Mouse (Mus musculus) layer of hippocampus, postnatal 10 days (tissue): ENCODE measurements at regions not wholly inside any gene's neighbourhood (a gene's known extent, or its start where the extent isn't known, plus 50 kb on each side); places are given as distances from the start of the nearest gene placed in this dataset.
"Not testable (repeated sequence)": the region's sequence is repeated elsewhere in the genome, so short reads cannot be mapped to it uniquely, and the experiment has no call there.

ENCODE experiments used
- DNase-seq, 2 experiments: peaks; one replicate each; pipeline ENCODE4 v3.0.0; 2021; ENCODE audit warnings: low spot score in 2 of 2

DNA sequence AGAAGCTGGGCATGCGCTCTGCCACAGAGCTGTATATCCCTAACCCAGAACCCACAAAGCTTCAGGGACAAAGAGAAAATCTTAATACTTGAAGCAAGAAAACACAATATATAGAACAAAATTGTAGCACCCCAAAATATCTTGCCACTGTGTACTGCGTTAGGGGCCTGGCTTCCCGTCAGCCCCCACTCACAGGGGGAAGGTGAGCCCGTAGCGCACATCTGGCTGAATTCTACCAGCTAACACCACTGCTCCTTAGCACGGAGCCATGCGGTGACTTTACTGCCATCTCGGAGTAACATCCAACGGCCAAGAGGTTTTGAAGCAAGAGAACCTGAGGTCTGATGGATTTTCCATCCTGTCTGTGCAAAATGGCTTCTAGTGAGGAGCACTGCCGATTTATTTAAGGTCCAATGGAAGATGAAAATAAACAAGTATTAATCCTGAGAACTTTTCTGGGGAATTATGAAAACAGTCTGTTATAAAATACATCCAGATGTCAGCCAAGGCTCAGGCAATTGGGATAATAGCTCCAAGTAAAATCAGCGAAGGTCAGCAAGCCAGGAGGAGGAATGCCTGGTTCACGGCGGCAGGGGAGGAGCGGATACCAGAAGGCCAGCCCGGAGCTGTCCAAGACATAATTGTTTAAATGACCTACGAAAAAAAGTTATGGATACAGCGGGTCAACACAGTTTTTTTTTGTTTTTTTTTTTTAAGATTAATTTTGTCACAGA is 170.0 kb upstream of the Zfp637 start:
- DNase-seq: no peak

GRCm38 (mm10) chr6:117675059-117675800 is 165.8 kb upstream of the Zfp637 start:
- peak; percentile 32 to 37 for DNase-seq

DNA sequence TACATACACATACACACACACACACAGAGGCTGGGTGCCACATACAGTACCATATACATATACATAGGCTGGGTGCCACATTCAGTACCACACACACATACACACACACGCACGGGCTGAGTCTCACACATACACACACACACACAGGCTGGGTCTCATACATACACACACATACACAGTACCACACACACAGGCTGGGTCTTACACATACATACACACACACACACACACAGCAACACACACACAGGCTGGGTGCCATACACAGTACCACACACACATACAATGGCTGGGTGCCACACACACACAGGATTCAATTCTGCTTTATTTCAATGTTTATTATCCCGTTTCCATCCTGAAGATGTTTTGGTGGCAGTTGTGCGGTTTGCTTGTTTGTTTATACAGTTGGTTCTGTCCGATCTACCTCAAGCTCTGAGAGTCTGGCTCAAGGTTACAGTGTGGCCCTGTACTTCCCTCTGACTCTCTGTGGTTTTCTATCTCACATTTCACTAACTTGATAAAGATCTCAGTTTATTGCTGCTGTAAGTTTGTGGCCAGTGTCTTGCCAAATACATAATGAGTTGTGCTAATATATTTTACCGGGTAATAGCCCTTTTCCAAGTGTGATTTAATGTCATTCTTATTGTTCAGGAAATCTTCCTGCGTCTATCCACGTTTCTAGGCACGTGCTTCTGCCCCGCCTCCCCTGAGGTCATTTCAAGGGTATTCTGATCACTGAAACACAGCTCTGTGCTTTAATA is 164.7 kb upstream of the Zfp637 start:
- DNase-seq: no peak

- no peak for DNase-seq
These were observed 163.9 kb upstream of the Zfp637 start for GRCm38 (mm10) chr6:117677062-117677461.

DNA sequence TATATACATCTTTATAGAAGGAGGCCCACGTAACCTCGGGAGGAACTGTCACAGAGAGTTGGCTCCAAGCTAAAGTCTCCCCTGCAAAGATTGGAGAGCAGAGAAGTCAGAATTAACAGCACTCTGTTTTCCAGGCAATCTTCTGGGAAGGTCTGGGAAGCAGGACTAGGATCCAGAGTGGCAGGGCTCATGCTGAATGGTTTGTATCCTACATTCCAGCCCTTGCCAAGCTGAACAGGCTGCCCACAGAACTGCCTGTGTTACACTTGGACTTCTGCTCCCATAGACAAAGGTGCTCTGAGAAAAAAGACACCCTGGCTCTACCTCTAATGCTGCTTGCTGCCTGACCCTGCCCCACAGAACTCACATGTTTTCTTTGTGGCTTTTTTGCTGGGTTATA is 163.2 kb upstream of the Zfp637 start:
- no peak for DNase-seq

DNA sequence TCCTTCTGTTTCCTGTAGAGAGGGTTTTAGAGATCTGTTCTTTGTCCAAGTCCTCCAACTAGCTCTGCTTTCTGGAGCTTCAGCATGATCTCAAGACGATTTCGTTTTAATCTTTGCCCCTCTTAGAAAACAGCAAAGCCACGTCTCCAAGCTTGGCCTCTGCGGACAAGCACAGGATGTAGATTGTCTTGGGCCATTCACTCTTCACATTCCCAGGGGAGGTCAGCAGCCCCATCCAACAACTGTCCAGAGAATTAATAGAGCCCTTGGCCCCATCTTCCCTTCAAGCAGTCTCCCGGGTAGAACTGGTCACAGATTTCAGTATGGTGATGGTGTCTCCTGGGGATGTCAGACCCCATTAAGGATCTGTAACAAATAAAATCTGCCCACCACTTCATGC is 162.7 kb upstream of the Zfp637 start:
- DNase-seq: no peak

DNA sequence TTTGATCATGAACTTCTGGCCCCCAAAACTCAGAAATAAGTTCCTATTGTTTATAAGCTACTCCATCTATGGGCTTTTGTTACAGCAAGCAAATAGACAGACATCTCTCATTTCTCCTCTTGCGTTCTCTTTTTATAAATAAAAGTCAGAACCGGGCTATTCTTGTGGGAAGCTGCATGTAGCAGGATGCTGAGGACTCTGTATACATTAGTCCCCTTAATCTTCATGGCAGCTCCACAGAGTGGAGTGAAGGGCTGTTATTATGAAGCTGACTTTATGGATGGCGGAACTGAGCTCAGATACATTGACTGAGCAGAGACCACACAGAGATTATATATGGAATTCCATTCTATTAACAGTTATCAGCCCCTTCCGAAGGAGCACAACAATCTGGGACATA is 162.1 kb upstream of the Zfp637 start:
- DNase-seq: no peak

DNA sequence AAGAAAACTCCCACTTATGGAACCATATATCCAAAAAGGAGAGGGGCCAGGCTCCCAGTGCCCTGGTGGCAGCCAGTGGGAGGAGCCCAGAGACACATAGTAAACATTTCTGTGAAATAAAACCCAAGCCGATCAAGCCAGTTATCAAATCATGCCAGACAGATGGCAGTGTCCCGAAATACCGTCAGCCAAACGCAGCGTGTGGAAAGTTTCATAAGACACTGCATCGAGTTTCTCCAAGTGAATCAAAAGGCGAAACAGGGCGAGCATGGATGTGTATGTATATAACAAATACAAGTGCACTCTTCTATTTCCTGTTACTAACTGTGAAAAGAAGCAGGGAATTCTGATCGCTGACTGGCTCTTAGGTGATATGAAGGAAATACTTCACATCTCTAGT is 154.8 kb upstream of the Zfp637 start:
- no peak for DNase-seq

DNA sequence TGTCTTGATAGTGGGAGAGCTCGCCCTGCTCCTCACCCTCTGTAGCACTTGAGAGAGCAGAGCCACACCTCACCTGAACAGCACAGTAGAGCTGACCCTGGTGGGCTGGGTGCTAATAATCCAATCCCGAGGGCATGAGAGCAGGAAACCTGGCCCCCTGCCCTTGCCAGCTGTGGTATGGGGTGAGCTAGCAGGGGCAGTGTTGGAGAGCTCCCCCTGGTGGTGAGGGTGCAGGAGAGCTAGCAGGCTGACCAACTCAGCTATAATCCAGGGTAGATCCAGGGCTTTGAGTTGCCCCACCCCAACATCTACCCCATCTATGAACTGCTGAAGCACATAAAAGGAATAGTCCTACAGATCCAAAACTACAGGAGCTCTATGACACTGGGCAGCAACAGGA is 153.9 kb upstream of the Zfp637 start:
- peak in 1 of 2 experiments; percentile 44 for DNase-seq

DNA sequence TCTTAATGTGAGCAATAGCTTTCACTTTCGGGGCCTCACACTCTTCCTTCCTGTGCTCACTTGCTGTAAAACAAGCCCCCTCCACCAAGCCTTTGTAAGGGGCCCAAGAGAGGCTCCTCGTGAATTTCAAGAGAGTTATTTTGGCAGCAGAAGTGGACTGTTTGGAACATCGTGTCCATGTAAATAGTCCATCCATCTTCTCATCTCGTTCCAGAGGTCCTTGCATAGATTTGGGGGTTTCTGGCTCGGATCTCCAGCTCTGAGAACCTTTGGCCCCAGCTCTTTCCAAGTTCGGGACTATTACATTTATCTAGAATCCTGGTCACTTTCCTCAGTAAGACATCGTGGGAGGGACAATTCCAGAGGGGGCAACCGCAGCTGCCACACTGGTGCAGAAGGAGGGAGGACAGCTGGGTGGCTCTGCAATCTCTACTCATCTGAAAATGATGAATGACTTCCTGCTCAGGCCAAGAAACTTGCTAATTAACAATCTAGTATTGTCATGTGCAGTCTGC is 152.3 kb upstream of the Zfp637 start:
- no peak for DNase-seq

GRCm38 (mm10) chr6:117700286-117700685 is 140.7 kb upstream of the Zfp637 start:
- DNase-seq: no peak

GRCm38 (mm10) chr6:117701547-117701946 is 139.4 kb upstream of the Zfp637 start:
- DNase-seq: no peak

- DNase-seq: no peak
These were observed 135.0 kb upstream of the Zfp637 start for GRCm38 (mm10) chr6:117706006-117706405.

GRCm38 (mm10) chr6:117709212-117709611 is 131.8 kb upstream of the Zfp637 start:
- DNase-seq: no peak

- no peak for DNase-seq
These were observed 125.8 kb upstream of the Zfp637 start for GRCm38 (mm10) chr6:117715056-117715777.

DNA sequence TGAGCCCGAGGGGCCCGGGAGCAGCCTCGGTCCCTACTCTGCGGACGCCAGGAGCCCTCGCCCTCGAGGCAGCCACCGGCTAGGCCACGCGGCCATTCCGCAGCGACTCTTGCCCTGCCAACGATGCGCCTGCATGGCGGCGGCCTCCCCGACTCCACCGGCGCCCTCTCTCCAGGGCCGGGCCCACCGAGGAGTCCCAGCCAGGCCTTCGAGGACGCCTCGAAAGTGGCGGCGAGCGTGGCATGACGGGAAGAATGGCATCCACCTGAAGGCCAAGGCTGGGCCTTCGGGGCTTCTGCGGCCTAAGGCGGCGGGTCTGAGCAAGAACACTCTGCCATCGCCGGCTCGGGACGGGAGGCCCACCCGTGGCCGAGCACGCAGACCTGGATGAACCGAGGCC is 124.6 kb upstream of the Zfp637 start:
- not testable (repeated sequence) for DNase-seq

DNA sequence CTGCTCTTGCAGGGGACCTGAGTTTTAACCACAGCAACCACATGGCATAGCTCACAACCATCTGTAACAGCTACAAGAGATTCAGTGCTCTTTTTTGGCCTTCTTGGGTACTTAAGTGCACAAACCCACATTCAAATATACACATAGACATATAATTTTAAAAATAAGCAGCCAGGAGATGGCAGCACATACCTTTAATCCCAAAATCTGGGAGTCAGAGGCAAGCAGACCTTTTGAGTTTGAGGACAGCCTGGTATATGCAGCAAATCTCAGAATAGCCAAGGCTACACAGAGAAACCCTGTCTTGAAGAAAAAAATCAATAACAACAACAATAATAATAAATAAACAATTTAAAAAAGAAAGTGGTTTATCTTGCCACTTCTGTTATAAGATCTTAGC is 88.6 kb upstream of the Zfp637 start:
- DNase-seq: not testable (repeated sequence)

DNA sequence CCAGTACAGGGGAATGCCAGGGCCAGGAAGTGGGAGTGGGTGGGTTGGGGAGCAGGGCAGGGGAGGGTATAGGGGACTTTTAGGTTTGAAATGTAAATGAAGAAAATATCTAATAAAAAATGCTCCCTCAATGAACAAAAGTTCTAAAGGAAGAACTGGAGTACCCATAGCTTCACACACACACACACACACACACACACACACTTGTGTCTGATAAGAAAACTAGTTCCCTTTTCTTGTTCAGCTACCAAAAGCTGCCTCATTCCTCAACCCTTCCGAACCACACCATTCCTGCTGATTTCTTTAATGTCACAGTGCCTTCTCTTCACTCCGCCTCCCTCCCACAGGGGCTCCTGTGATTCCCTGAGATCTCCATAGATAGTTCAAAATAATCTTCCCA is 85.3 kb upstream of the Zfp637 start:
- not testable (repeated sequence) for DNase-seq

- DNase-seq: no peak
These were observed 84.8 kb upstream of the Zfp637 start for GRCm38 (mm10) chr6:117756176-117756575.

- peak; percentile 58 to 69 for DNase-seq
These were observed 82.5 kb upstream of the Zfp637 start for GRCm38 (mm10) chr6:117758516-117758915.

- DNase-seq: no peak
These were observed 69.5 kb upstream of the Zfp637 start for GRCm38 (mm10) chr6:117771506-117771905.
